Mouse (Mus musculus): ENCODE measurements around the gene Gm6401. TPM values are rescaled to one million over a fixed set of nuclear protein-coding genes. Genes with fewer than 3 reads are reported as not detected.
"Not testable (repeated sequence)": the region's sequence is repeated elsewhere in the genome, so short reads cannot be mapped to it uniquely, and the experiment has no call there.

Gm6401 gene
- total RNA-seq (2014; rRNA removed) (not detected in 2 replicates), polyA plus RNA-seq (2015; fragmentation: Nextera tagmentation; extraction: Ambion mirVana) (not detected in 2 replicates)

- DNase-seq; H3K36me3 ChIP-seq (ENCODE audit: insufficient read depth); ATAC-seq; H3K27me3 ChIP-seq (ENCODE audit: insufficient read depth, low read length); H3K4me1 ChIP-seq (ENCODE audit: insufficient read depth); H3K9me3 ChIP-seq (ENCODE audit: low read length); H3K4me2 ChIP-seq (ENCODE audit: low read depth); H3K9ac ChIP-seq; H3K4me3 ChIP-seq (ENCODE audit: low read depth, low read length); H3K27ac ChIP-seq (ENCODE audit: low read depth, low read length): not testable (repeated sequence)
- WGBS: 85% methylated on average over 1 of the region's 1 CpGs
Observed at GRCm38 (mm10) chr14:41967827-41968226, at the start of gene Gm6401. TSS of gene Gm6401 (minus strand) at chr14:41967927.

- not testable (repeated sequence) for H3K4me3 ChIP-seq (ENCODE audit: low read depth, low read length); ATAC-seq; H3K9me3 ChIP-seq (ENCODE audit: low read length); H3K4me2 ChIP-seq (ENCODE audit: low read depth); H3K27me3 ChIP-seq (ENCODE audit: insufficient read depth, low read length); DNase-seq; H3K4me1 ChIP-seq (ENCODE audit: insufficient read depth); H3K27ac ChIP-seq (ENCODE audit: low read depth, low read length); H3K9ac ChIP-seq; H3K36me3 ChIP-seq (ENCODE audit: insufficient read depth)
- WGBS: 100% methylated on average over 1 of the region's 1 CpGs
Observed at GRCm38 (mm10) chr14:41983225-41983624, 15.5 kb upstream of the Gm6401 start, which contains the start of gene Gm3543. TSS of gene Gm3543 (minus strand) at chr14:41983325.

GRCm38 (mm10) chr14:41968596-41968995 lies 869 bp upstream of the Gm6401 start:
- H3K4me3 ChIP-seq (ENCODE audit: low read depth, low read length); H3K4me1 ChIP-seq (ENCODE audit: insufficient read depth); H3K27ac ChIP-seq (ENCODE audit: low read depth, low read length); H3K27me3 ChIP-seq (ENCODE audit: insufficient read depth, low read length); H3K9ac ChIP-seq; DNase-seq; ATAC-seq; H3K9me3 ChIP-seq (ENCODE audit: low read length); H3K36me3 ChIP-seq (ENCODE audit: insufficient read depth); H3K4me2 ChIP-seq (ENCODE audit: low read depth): not testable (repeated sequence)
- WGBS: 71% methylated on average over 3 of the region's 3 CpGs

DNA sequence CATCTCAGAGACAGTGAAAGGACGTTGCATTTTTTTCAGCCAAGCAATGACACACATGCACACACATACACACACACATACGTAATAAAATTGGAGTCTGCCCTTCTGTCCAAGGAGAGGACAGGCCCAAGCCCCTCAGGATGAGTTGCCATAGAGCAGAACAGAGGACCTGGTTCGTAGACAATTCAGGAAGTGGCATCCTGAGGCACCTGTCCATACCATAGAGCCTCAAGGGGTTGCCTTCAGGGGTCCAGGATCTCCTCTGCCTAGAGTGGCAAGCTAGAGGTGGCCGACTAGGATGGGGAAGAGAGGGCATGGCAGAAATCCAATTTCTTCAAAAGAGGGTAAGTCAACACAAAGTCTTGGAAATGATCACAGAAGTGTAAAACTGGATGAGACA lies 3.6 kb downstream of the Gm6401 start:
- not testable (repeated sequence) for DNase-seq; H3K36me3 ChIP-seq (ENCODE audit: insufficient read depth); H3K4me3 ChIP-seq (ENCODE audit: low read depth, low read length); ATAC-seq; H3K27me3 ChIP-seq (ENCODE audit: insufficient read depth, low read length); H3K9me3 ChIP-seq (ENCODE audit: low read length); H3K27ac ChIP-seq (ENCODE audit: low read depth, low read length); H3K4me2 ChIP-seq (ENCODE audit: low read depth); H3K4me1 ChIP-seq (ENCODE audit: insufficient read depth); H3K9ac ChIP-seq
- WGBS: 52% methylated on average over 4 of the region's 4 CpGs

DNA sequence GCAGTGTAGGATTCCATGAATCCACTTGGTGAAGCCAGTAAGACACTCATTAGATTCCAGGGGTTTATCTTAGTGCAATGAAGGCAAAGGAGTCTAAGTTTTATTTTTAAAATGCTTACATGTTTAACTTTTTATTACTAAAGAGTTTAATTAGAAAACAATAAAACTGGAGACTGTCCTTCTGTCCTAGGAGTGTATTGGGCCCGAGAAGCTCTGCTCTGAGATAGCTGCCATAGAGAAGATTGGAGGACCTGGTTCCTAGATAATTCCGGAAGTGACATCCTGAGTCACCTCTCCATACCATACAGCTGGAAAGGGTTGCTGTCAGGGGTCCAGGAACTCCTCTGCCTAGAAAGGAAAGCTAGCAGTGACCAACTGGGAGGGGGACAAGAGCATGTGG lies 24.0 kb downstream of the Gm6401 start, which contains the start of gene 1700024B05Rik:
Gene 1700024B05Rik, plus strand, starts transcription at position 301 of the 400 bp plus-strand sequence.
- H3K36me3 ChIP-seq (ENCODE audit: insufficient read depth); ATAC-seq; H3K4me3 ChIP-seq (ENCODE audit: low read depth, low read length); DNase-seq; H3K27me3 ChIP-seq (ENCODE audit: insufficient read depth, low read length); H3K4me2 ChIP-seq (ENCODE audit: low read depth); H3K27ac ChIP-seq (ENCODE audit: low read depth, low read length); H3K9me3 ChIP-seq (ENCODE audit: low read length); H3K4me1 ChIP-seq (ENCODE audit: insufficient read depth); H3K9ac ChIP-seq: not testable (repeated sequence)
- 87% methylated on average over 1 of the region's 2 CpGs for WGBS

DNA sequence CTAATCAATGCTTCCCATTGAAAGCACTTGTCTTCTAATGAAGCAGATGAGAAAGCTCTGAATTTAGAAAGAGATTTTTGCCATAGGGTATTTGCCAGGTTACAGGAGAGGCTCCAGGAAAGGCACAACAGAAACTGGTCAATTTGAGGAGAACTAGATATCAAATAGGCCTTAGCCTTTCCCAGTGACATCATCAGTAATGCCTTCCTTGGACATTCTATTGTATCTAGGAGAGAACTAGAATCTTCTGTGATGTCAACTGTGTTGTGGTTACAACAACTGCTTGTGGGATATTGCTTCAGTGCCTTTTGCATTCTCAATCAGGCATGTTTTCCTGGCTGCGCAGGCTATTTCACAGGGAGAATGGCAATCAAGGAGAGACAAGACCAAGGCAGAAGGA lies 43.1 kb downstream of the Gm6401 start, which contains the start of gene 1700049E17Rik1:
Gene 1700049E17Rik1, plus strand, starts transcription at position 301 of the 400 bp plus-strand sequence.
- not testable (repeated sequence) for H3K36me3 ChIP-seq (ENCODE audit: insufficient read depth); ATAC-seq; H3K4me2 ChIP-seq (ENCODE audit: low read depth); H3K9ac ChIP-seq; H3K4me1 ChIP-seq (ENCODE audit: insufficient read depth); H3K27ac ChIP-seq (ENCODE audit: low read depth, low read length); DNase-seq; H3K9me3 ChIP-seq (ENCODE audit: low read length); H3K27me3 ChIP-seq (ENCODE audit: insufficient read depth, low read length); H3K4me3 ChIP-seq (ENCODE audit: low read depth, low read length)
- WGBS: no CpG with 5 or more reads among the region's 1 CpGs

Other genes starting within 250 kb of the Gm6401 start
- not detected in 2 replicates for gene Gm7929, start 217.3 kb downstream of the Gm6401 start, total RNA-seq (2014; rRNA removed)
- gene Gm7929, start 217.3 kb downstream of the Gm6401 start, polyA plus RNA-seq (2015; fragmentation: Nextera tagmentation; extraction: Ambion mirVana): not detected in 2 replicates
- gene Gm47189, start 195.5 kb downstream of the Gm6401 start, total RNA-seq (2014; rRNA removed): not detected in 2 replicates
- not detected in 2 replicates for gene Gm47189, start 195.5 kb downstream of the Gm6401 start, polyA plus RNA-seq (2015; fragmentation: Nextera tagmentation; extraction: Ambion mirVana)
- gene Gm7980, start 60.6 kb downstream of the Gm6401 start, total RNA-seq (2014; rRNA removed): not detected in 2 replicates
- not detected in 2 replicates for gene Gm7980, start 60.6 kb downstream of the Gm6401 start, polyA plus RNA-seq (2015; fragmentation: Nextera tagmentation; extraction: Ambion mirVana)
- not detected in 2 replicates for gene 1700049E17Rik1, start 43.0 kb downstream of the Gm6401 start, total RNA-seq (2014; rRNA removed)
- gene 1700049E17Rik1, start 43.0 kb downstream of the Gm6401 start, polyA plus RNA-seq (2015; fragmentation: Nextera tagmentation; extraction: Ambion mirVana): not detected in 2 replicates
- gene 1700024B05Rik, start 23.9 kb downstream of the Gm6401 start, total RNA-seq (2014; rRNA removed): not detected in 2 replicates
- gene 1700024B05Rik, start 23.9 kb downstream of the Gm6401 start, polyA plus RNA-seq (2015; fragmentation: Nextera tagmentation; extraction: Ambion mirVana): not detected in 2 replicates
- gene Gm3543, start 15.4 kb upstream of the Gm6401 start, total RNA-seq (2014; rRNA removed): not detected in 2 replicates
- gene Gm3543, start 15.4 kb upstream of the Gm6401 start, polyA plus RNA-seq (2015; fragmentation: Nextera tagmentation; extraction: Ambion mirVana): not detected in 2 replicates
- not detected in 2 replicates for gene Gm7951, start 149.4 kb upstream of the Gm6401 start, total RNA-seq (2014; rRNA removed)
- not detected in 2 replicates for gene Gm7951, start 149.4 kb upstream of the Gm6401 start, polyA plus RNA-seq (2015; fragmentation: Nextera tagmentation; extraction: Ambion mirVana)
- not detected in 2 replicates for gene Gm17027, start 194.7 kb upstream of the Gm6401 start, total RNA-seq (2014; rRNA removed)
- gene Gm17027, start 194.7 kb upstream of the Gm6401 start, polyA plus RNA-seq (2015; fragmentation: Nextera tagmentation; extraction: Ambion mirVana): not detected in 2 replicates
- gene Gm3573, start 222.9 kb upstream of the Gm6401 start, total RNA-seq (2014; rRNA removed): not detected in 2 replicates
- not detected in 2 replicates for gene Gm3573, start 222.9 kb upstream of the Gm6401 start, polyA plus RNA-seq (2015; fragmentation: Nextera tagmentation; extraction: Ambion mirVana)